Mouse (Mus musculus) MEL (cell line): ENCODE results near the gene Nup62.

ENCODE experiments used
- BHLHE40 ChIP-seq: IDR thresholded peaks from 2 replicates; pipeline ENCODE4 v1.6.1; 2012; ENCODE audit warnings: low read depth, mild to moderate bottlenecking, inconsistent platforms, low read length, improper control_type of control experiment, borderline replicate concordance
- CTCF ChIP-seq, 3 experiments: IDR thresholded peaks in 2 of 3; conservative IDR thresholded peaks in 1 of 3; 2 replicates each; pipeline ENCODE4 v1.5.1; 2011 to 2012; ENCODE audit warnings: low read length in 3 of 3, low read depth in 2 of 3, mild to moderate bottlenecking in 2 of 3, improper control_type of control experiment in 1 of 3, inconsistent platforms in 1 of 3, mixed read lengths in 1 of 3, moderate library complexity in 1 of 3; ENCODE audit not compliant: control insufficient read depth in 1 of 3, insufficient read depth in 1 of 3, poor library complexity in 1 of 3, severe bottlenecking in 1 of 3
- EP300 ChIP-seq, 2 experiments: IDR thresholded peaks; 2 replicates each; pipeline ENCODE4 v1.6.1; 2011; ENCODE audit warnings: improper control_type of control experiment in 2 of 2, low read length in 2 of 2, low read depth in 1 of 2, mild to moderate bottlenecking in 1 of 2
- KAT2A ChIP-seq: conservative IDR thresholded peaks from 2 replicates; pipeline ENCODE4 v1.6.1; 2012; ENCODE audit warnings: low read depth, low read length, improper control_type of control experiment, inconsistent platforms
- MAX ChIP-seq: IDR thresholded peaks from 2 replicates; pipeline ENCODE4 v1.6.1; 2011; ENCODE audit warnings: low read length, improper control_type of control experiment
- MAZ ChIP-seq: IDR thresholded peaks from 2 replicates; pipeline ENCODE4 v1.6.1; 2012; ENCODE audit warnings: low read depth, mild to moderate bottlenecking, inconsistent platforms, low read length, improper control_type of control experiment
- NELFE ChIP-seq: IDR thresholded peaks from 2 replicates; pipeline ENCODE4 v1.6.1; 2011; ENCODE audit warnings: low read depth, low read length, improper control_type of control experiment
- POLR2A ChIP-seq, 2 experiments: IDR thresholded peaks; 2 replicates each; pipeline ENCODE4 v1.6.1; 2011 to 2012; ENCODE audit warnings: low read length in 2 of 2, mild to moderate bottlenecking in 2 of 2, control low read depth in 1 of 2, improper control_type of control experiment in 1 of 2, low read depth in 1 of 2, moderate library complexity in 1 of 2; ENCODE audit not compliant: control insufficient read depth in 1 of 2, insufficient read depth in 1 of 2, poor library complexity in 1 of 2
- TAL1 ChIP-seq: IDR thresholded peaks from 2 replicates; pipeline ENCODE4 v1.6.1; 2012; ENCODE audit warnings: mild to moderate bottlenecking, inconsistent platforms, low read length, moderate library complexity, mixed read lengths
- UBTF ChIP-seq: IDR thresholded peaks from 2 replicates; pipeline ENCODE4 v1.6.1; 2012; ENCODE audit warnings: low read depth, mild to moderate bottlenecking, inconsistent platforms, low read length, improper control_type of control experiment, moderate library complexity, borderline replicate concordance; ENCODE audit not compliant: insufficient read depth
- ZKSCAN1 ChIP-seq: IDR thresholded peaks from 2 replicates; pipeline ENCODE4 v1.6.1; 2012; ENCODE audit warnings: low read depth, mild to moderate bottlenecking, inconsistent platforms, low read length, improper control_type of control experiment, moderate library complexity

GRCm38 (mm10) chr7:44869697-44870528, 54.0 kb downstream of the Nup62 start, which contains the start of gene Ptov1:
- TF ChIP-seq NELFE = peak; percentile 62; the same call in 1 of the 2 replicates
- TF ChIP-seq POLR2A (IDR thresholded peaks at IDR 0.05; ENCODE audit: control insufficient read depth in 1 of 2, insufficient read depth in 1 of 2, low read depth in 1 of 2, low read length in 2 of 2, poor library complexity in 1 of 2) = peak; percentile 33 to 56; a peak in 1 of 4 replicates
- peak; percentile 70 for TF ChIP-seq MAX
- peak; percentile 63; the same call in 1 of the 2 replicates for TF ChIP-seq KAT2A
- TF ChIP-seq EP300 (IDR thresholded peaks at IDR 0.05; ENCODE audit: low read depth in 1 of 2, low read length in 2 of 2) = no peak
- 0 out of 6 replicates have a peak, but pooled peaks of 1 of the 3 experiments have one; percentile 5 for TF ChIP-seq CTCF (IDR thresholded peaks at IDR 0.05 in 2 of 3, conservative IDR thresholded peaks at IDR 0.05 in 1 of 3; ENCODE audit: control insufficient read depth in 1 of 3, insufficient read depth in 1 of 3, low read depth in 2 of 3, low read length in 3 of 3, poor library complexity in 1 of 3, severe bottlenecking in 1 of 3)
- peak; percentile 98 for TF ChIP-seq MAZ
- no peak for TF ChIP-seq UBTF
- no peak for TF ChIP-seq ZKSCAN1
- TF ChIP-seq BHLHE40 = peak; percentile 28
- no peak for TF ChIP-seq TAL1
